Mouse (Mus musculus) mouse trophoblast stem cell (cell line): ENCODE measurements around the gene Triobp.

Source experiments
- in situ Hi-C, 2 experiments: fragments of 300-500 bp; cut with MseI, MboI; formaldehyde crosslinking; loops; 2 replicates in 1 of 2; 3 replicates in 1 of 2; pipeline ENCODE4 v1.15.1; 2025

Gene Triobp

DNA sequence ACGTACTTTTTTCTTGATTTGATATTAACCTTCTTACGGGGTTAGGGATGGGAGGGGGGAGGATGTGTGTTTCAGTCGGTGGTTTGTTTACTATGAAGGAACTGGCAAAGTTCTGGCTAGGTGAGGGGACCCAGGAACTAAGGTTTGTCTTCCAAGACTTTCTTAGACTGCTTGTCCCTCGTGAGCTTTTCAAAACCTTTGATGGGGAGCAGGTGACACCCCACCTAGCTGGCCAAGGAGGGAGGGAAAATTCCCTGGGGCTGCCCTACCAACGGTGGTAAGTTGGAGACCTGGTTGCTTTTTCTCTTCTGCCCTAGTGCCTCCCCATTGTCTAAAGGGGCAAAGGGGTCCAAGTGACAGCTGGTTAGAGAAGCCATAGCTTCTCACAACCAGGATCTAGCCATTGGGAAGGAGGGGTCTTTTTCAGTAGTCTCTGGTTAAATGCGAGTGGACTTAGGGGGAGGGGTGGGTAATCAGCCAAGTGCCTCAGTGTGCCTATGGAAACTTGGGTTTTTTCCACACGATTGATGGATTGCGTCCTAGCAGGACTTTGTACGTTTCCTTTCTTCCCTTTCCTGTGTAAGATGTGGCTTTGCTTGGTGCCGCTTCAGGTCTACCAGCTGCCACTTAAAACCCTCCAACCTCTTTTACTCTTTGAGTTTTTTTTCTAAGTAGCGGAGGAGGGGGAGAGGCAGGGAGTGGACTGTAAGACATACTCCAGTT lies 82.2 kb downstream of the Triobp start:
- in situ Hi-C loops, result loop anchor here (5.0 kb wide), 2 partner anchors 38 to 43 kb away; no protein-coding TSS in a partner anchor

GRCm38 (mm10) chr15:79030551-79031435 lies 83.3 kb downstream of the Triobp start:
- in situ Hi-C loops, result loop anchor here (5.0 kb wide), 2 partner anchors 37 to 42 kb away; no protein-coding TSS in a partner anchor

- in situ Hi-C loops, result loop anchor here (5.0 kb wide), 2 partner anchors 35 to 40 kb away; no protein-coding TSS in a partner anchor
These were observed 84.4 kb downstream of the Triobp start for GRCm38 (mm10) chr15:79031908-79032307.

GRCm38 (mm10) chr15:79037913-79038328 lies 90.4 kb downstream of the Triobp start:
- in situ Hi-C loops, result no loop called here

GRCm38 (mm10) chr15:79038331-79038730 lies 90.8 kb downstream of the Triobp start:
- in situ Hi-C loops, result no loop called here

DNA sequence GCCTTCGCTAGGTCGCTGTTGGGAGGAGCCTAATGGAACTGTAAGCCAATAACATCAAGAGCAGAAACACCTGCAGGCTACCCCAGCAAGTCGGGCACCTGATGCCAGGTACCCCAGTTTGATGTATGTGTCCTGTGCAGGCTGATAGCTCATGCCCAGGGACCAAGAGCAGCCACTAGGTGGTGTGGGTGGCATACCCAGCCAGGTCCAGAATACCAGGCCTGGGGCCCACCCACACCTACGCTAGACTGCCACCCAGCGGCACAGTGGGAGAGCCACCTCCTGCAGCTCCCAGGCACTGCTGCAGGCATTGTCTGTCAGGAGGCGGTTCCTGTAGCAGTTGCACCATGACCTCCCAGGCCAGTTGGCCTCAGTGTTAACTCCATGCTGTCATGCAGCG lies 91.3 kb downstream of the Triobp start:
- in situ Hi-C loops, result no loop called here

- in situ Hi-C loops, result no loop called here
These were observed 93.2 kb downstream of the Triobp start for GRCm38 (mm10) chr15:79040501-79041416.

DNA sequence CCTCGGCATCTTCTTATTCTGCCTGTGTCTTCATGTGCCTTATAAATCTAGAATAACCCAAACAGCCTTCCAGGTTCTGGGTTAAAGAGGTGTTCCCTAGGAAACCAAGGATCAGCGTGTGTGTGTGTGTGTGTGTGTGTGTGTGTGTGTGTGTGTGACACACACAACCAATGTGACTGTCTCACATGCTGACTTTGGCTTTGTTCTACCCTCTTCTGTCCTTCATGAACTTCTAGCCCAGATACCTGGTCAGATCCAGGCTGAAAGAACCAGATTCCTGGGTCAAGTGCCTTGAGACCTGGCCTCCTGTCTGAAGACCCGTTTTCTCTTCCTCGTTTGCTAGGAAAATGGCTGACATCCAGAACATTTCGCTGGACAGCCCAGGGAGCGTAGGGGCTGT lies 94.1 kb downstream of the Triobp start, which contains the start of gene Galr3:
Galr3 (plus strand) TSS at position 301 of the 400 bp plus-strand sequence.
- in situ Hi-C loops, result no loop called here

- in situ Hi-C loops, result no loop called here
These were observed 95.4 kb downstream of the Triobp start for GRCm38 (mm10) chr15:79042721-79043491.

- in situ Hi-C loops, result no loop called here
These were observed 97.3 kb downstream of the Triobp start for GRCm38 (mm10) chr15:79044837-79045236.

DNA sequence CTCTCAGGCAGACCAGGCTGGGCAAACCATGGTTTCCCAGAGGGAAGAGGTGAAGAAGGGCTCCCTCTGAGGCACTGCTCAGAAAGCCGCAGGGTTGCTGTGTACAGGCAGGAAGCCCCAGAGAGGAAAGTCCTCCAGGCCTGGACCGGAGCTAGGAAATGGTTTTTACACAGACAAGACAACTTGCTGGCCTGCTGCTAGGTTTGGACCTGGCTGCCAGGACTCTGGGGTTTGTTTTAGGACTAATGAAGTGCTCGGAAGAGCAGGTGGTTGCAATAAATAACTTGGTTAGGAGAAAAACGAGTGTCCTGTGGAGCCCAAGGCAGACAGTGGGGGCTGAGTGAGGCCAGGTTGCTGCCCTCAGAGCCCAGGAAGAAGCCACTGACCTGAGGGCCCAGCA lies 100.7 kb downstream of the Triobp start:
- in situ Hi-C loops, result no loop called here

GRCm38 (mm10) chr15:79050160-79050845 lies 102.8 kb downstream of the Triobp start:
- in situ Hi-C loops, result no loop called here

DNA sequence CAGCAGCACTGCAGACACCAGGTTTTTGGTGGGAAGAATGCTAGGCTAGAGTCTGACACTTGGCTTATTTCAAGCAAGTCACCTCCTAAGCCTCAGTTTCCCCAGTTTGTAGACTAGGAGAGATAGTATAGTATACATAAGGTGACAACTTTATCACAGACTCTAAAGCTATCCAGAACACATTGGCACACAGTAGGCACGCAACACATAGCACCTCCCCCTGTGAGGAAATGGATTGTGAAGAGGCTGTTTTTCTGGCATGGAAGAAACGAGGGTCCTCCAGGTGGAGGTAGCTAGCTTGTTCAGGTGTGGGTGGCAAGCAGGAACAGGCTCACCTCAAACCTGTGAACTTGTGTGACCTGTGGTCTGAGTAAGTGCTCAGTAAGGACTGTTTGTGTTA lies 103.4 kb downstream of the Triobp start:
- in situ Hi-C loops, result no loop called here

- in situ Hi-C loops, result no loop called here
These were observed 104.2 kb downstream of the Triobp start for GRCm38 (mm10) chr15:79051461-79052360.

DNA sequence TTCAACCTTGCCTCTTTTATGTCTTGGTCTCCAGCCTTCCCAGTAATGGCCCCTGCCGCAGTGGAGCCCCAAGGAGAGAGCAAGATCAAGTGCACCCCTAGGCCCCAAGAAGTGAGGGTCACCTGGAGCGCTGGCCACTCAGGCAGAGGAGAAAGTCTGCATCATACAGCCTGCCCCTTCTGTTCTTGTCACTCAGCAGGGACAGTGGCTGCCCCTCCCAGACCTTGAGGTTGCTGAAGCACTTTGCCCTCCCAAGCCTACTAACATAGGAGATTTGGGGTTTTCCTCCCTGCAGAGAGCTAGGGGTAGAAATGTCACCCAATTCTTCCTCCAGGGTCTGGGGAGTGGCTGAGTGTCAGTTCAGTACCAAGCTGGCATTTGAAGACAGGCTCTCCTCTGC lies 104.8 kb downstream of the Triobp start:
- in situ Hi-C loops, result no loop called here
